Mouse (Mus musculus): ENCODE results near the gene Scube1. TPM values are rescaled to one million over a fixed set of nuclear protein-coding genes. Genes with fewer than 3 reads are reported as not detected.

Gene Scube1
- total RNA-seq, 1 experiment from 2014 or later = 4.8 TPM

GRCm38 (mm10) chr15:83709889-83710774 lies 14.7 kb downstream of the Scube1 start:
- no peak for DNase-seq

GRCm38 (mm10) chr15:83706528-83707199 lies 18.2 kb downstream of the Scube1 start:
- no peak for DNase-seq

GRCm38 (mm10) chr15:83700593-83700923 lies 24.3 kb downstream of the Scube1 start:
- no peak for DNase-seq

GRCm38 (mm10) chr15:83699834-83700592 lies 24.8 kb downstream of the Scube1 start:
- DNase-seq = no peak

GRCm38 (mm10) chr15:83699132-83699833 lies 25.5 kb downstream of the Scube1 start:
- DNase-seq = no peak

- DNase-seq = no peak
Measured at GRCm38 (mm10) chr15:83696681-83697381, 28.0 kb downstream of the Scube1 start.

GRCm38 (mm10) chr15:83695159-83695558 lies 29.7 kb downstream of the Scube1 start:
- DNase-seq = no peak

GRCm38 (mm10) chr15:83691901-83692361 lies 32.9 kb downstream of the Scube1 start:
- DNase-seq = no peak

- no peak for DNase-seq
Measured at GRCm38 (mm10) chr15:83689946-83690345, 34.9 kb downstream of the Scube1 start.

- no peak for DNase-seq
Measured at GRCm38 (mm10) chr15:83686601-83687000, 38.2 kb downstream of the Scube1 start.

GRCm38 (mm10) chr15:83685950-83686349 lies 38.9 kb downstream of the Scube1 start:
- DNase-seq = no peak

- no peak for DNase-seq
Measured at GRCm38 (mm10) chr15:83683051-83683561, 41.7 kb downstream of the Scube1 start.

GRCm38 (mm10) chr15:83680300-83680699 lies 44.5 kb downstream of the Scube1 start:
- no peak for DNase-seq

GRCm38 (mm10) chr15:83679729-83680128 lies 45.1 kb downstream of the Scube1 start:
- peak; percentile 37 for DNase-seq

- no peak for DNase-seq
Measured at GRCm38 (mm10) chr15:83678606-83679005, 46.2 kb downstream of the Scube1 start.

GRCm38 (mm10) chr15:83678089-83678488 lies 46.7 kb downstream of the Scube1 start:
- DNase-seq = peak; percentile 39

GRCm38 (mm10) chr15:83677098-83677497 lies 47.7 kb downstream of the Scube1 start:
- no peak for DNase-seq

GRCm38 (mm10) chr15:83676286-83676685 lies 48.5 kb downstream of the Scube1 start:
- no peak for DNase-seq

GRCm38 (mm10) chr15:83673621-83674020 lies 51.2 kb downstream of the Scube1 start:
- DNase-seq = peak; percentile 44

GRCm38 (mm10) chr15:83667501-83667900 lies 57.3 kb downstream of the Scube1 start:
- no peak for DNase-seq

GRCm38 (mm10) chr15:83666418-83666817 lies 58.4 kb downstream of the Scube1 start:
- DNase-seq = no peak

All from adrenal gland, postnatal 25 days (tissue).